Mouse (Mus musculus): ENCODE data around the gene Rusc2. TPM values are rescaled to one million over a fixed set of nuclear protein-coding genes. Genes with fewer than 3 reads are reported as not detected.

Rusc2 gene
- polyA plus RNA-seq, 1 experiment from 2014 or later, result 8.4 TPM

DNA sequence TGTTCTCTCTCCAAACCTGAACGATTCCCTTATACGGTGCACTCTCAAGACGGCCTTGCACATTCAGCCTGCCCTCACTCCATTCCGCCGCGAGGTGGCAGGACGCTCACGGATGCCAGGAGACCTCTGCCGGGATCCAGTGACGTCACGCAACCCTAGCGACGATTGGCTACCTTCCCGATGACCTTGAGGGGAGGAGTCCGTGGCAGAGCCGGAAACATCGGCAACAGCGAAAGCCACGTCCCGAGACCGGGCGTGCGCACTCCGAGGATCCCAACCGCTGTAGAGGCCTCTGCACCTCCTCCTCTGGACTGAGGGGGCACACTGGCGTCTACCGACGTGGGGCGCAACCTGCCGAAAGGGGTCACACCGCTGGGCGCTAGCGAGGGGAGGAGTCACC, 60.3 kb downstream of the Rusc2 start:
- H3K4me1 ChIP-seq, result peaks cover 27% of the 10 kb centered on the region
- peaks cover 23% of the 10 kb centered on the region for H3K36me3 ChIP-seq (replicated peaks)
- under 1% methylated on average over 33 of the region's 33 CpGs for WGBS
- peak overlapping the region; percentile 94 for H3K27ac ChIP-seq
- peak overlapping the region; percentile 92 for H3K4me3 ChIP-seq
- peak; percentile 99 for DNase-seq (ENCODE audit: extremely low spot score, low spot score)
- no peaks in the 10 kb centered on the region for H3K9me3 ChIP-seq
- H3K27me3 ChIP-seq (ENCODE audit: poor library complexity, severe bottlenecking), result peaks cover 11% of the 10 kb centered on the region; the same call in 1 of the 2 replicates

DNA sequence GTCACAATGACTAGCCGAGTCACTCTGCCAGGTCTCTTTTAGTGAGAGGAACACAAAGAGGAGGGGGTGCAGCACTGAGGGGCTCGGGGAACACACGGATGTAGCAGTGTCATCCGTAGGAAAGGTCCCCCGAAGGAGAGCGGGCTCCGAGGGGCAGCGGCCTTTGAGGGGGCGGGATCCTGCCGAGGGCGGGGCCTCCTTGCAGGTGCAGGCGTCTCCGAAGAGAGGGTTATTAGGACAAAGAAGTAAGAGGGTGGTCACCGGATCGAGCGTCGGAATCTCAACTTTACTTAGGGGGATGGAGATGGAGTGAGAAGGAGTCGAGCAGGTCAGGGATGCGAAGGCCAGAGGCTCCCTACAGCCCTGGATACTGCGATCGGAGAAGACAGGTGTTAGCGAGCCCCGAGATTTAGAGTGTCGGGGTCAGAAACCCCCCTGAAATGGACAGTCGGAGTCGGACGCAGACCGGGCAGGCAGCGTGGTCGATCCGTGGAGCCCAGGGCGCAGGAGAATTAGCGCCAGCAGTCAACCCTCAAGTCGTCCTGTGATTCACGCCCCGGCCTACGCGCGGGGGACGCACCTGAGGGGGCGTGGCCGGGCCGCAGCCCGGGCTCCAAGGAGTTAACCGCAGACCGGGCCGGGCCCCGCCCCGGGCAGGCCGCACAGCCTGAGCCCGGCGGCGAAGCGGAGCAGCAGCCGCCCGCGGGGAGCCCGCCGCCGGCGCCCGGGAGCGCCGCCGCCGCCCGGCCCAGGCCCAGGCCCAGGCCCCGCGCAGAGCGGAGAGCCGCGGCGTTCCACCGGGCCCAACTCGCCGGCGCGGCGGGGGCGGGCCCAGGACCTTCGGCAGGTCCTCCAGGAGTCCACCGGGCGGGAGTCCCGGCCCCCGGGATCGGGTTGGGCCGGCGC, 60.9 kb downstream of the Rusc2 start:
- Histone ChIP-seq H3K9me3 (no peaks in the 10 kb centered on the region), H3K4me3 (peak overlapping the region; percentile 92), H3K27ac (peak overlapping the region; percentile 94), H3K27me3 (ENCODE audit: poor library complexity, severe bottlenecking) (peaks cover 11% of the 10 kb centered on the region; the same call in 1 of the 2 replicates), H3K36me3 (replicated peaks) (peaks cover 30% of the 10 kb centered on the region), H3K4me1 (peaks cover 27% of the 10 kb centered on the region)
- WGBS, result under 1% methylated on average over 88 of the region's 88 CpGs
- DNase-seq (ENCODE audit: extremely low spot score, low spot score), result peak; percentile 61

DNA sequence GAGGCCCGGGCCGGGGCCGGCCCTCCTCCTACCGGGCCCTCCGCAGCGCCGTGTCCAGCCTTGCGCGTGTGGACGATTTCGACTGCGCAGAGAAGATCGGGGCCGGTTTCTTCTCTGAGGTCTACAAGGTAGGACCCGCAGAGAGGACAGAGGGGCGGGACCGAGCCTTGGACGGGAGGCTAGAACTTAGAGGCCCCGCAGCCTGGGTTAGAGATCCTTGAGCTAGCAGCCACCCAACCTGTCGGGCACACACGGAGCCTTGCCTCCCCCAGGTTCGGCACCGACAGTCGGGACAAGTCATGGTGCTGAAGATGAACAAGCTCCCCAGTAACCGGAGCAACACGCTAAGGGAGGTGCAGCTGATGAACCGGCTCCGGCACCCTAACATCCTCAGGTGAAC, 61.7 kb downstream of the Rusc2 start:
- Histone ChIP-seq H3K9me3 (no peaks in the 10 kb centered on the region), H3K36me3 (replicated peaks) (peaks cover 38% of the 10 kb centered on the region), H3K27me3 (ENCODE audit: poor library complexity, severe bottlenecking) (peaks cover 11% of the 10 kb centered on the region; the same call in 1 of the 2 replicates), H3K4me1 (peaks cover 27% of the 10 kb centered on the region), H3K4me3 (peak overlapping the region; percentile 92), H3K27ac (peak overlapping the region; percentile 94)
- peak; percentile 42 for DNase-seq (ENCODE audit: extremely low spot score, low spot score)
- 1% methylated on average over 28 of the region's 28 CpGs for WGBS

DNA sequence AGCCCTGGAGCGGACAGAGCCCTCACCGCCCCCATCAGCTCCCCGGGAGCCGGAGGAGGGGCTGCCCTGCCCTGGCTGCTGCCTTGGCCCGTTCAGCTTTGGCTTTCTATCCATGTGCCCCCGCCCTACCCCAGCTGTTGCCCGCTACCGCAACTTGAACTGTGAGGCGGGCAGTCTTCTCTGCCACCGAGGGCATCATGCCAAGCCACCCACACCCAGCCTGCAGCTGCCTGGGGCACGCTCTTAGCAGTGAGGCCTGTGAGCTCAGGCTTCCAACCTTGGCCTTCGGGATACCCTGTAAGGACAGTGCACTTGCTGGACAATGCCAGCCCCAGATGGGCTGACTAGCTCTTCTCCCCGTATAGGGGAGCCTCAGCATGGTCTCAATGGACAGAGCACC, 65.5 kb downstream of the Rusc2 start:
- Histone ChIP-seq H3K4me3 (0 out of 2 replicates have a peak overlapping the region, but pooled peaks have one; percentile 2), H3K27me3 (ENCODE audit: poor library complexity, severe bottlenecking) (peaks cover 22% of the 10 kb centered on the region), H3K4me1 (peaks cover 21% of the 10 kb centered on the region), H3K36me3 (replicated peaks) (peaks cover 39% of the 10 kb centered on the region), H3K9me3 (no peaks in the 10 kb centered on the region), H3K27ac (no peak overlapping the region)
- no peak for DNase-seq (ENCODE audit: extremely low spot score, low spot score)
- WGBS, result 90% methylated on average over 13 of the region's 13 CpGs

DNA sequence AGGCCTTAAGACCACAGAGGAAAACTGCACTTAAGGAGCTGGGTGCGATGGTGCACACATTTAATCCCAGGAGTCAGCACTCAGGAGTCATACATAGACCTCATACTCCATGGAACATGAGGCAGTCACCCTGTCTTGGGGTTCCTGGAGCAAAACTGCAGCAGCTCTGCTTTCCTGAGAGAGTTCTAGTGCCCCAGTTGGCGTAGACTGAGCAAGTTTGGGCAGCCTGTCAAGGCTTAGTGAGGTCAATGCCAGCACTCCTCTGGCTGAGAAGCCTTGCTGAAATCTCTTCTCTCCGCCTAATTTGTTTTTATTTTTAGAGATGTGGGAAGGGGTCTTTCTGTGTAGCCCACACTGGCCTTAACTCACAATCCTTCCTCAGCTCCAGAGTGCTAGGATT, 66.8 kb downstream of the Rusc2 start:
- Histone ChIP-seq H3K4me3 (no peak overlapping the region), H3K36me3 (replicated peaks) (peaks cover 39% of the 10 kb centered on the region), H3K27ac (no peak overlapping the region), H3K4me1 (peaks cover 22% of the 10 kb centered on the region), H3K9me3 (no peaks in the 10 kb centered on the region), H3K27me3 (ENCODE audit: poor library complexity, severe bottlenecking) (peaks cover 35% of the 10 kb centered on the region)
- WGBS, result 82% methylated on average over 3 of the region's 3 CpGs
- DNase-seq (ENCODE audit: extremely low spot score, low spot score), result no peak

DNA sequence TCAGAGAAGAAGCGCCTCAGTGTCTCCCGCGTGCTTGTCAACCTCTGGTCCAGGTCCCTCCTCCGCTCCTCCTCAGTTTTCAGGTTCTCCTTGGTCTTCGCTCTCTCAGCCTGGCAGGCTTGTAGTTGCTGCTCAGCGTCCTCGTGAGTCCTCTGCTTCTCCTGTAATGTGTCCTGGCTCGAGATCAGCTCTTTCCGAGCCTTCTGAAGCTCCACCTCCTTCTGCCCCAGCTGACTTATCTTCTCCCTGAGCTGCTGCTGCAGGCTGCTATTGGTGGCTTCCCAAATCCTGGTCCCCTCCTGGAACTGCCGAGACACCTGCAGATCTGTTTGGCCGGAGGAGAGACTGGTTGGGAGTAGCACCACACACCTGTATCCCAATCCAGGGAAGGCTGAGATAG, 70.5 kb downstream of the Rusc2 start:
- DNase-seq (ENCODE audit: extremely low spot score, low spot score), result no peak
- 64% methylated on average over 11 of the region's 11 CpGs for WGBS
- Histone ChIP-seq H3K27me3 (ENCODE audit: poor library complexity, severe bottlenecking) (peaks cover 49% of the 10 kb centered on the region), H3K4me3 (no peak overlapping the region), H3K36me3 (replicated peaks) (peaks cover 13% of the 10 kb centered on the region), H3K9me3 (no peaks in the 10 kb centered on the region), H3K4me1 (peaks cover 29% of the 10 kb centered on the region), H3K27ac (no peak overlapping the region)

DNA sequence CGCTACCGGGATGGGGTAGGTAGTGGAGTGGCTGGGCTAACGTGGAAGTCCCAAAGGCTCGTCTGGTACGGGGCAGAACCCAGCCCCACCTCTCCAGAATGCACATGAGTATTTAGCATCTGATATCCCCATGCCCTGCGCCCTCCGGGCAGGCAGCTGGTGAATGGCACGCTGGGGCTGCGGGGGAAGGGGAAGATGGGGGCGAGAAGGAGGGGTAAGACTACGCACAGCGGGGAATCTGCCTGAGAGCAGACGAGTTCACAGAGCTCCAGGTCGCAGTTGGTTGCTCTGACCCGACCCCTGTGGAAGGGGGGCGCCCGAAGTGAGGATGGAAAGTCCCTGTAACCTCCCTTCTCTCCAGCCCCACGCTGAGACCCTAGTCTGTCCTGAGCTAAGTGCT, 71.6 kb downstream of the Rusc2 start:
- H3K4me3 ChIP-seq, result peak overlapping the region; percentile 42
- H3K4me1 ChIP-seq, result peaks cover 29% of the 10 kb centered on the region
- H3K36me3 ChIP-seq (replicated peaks), result peaks cover 2% of the 10 kb centered on the region
- H3K27me3 ChIP-seq (ENCODE audit: poor library complexity, severe bottlenecking), result peaks cover 49% of the 10 kb centered on the region
- no peaks in the 10 kb centered on the region for H3K9me3 ChIP-seq
- WGBS, result 1% methylated on average over 18 of the region's 18 CpGs
- peak; percentile 21 for DNase-seq (ENCODE audit: extremely low spot score, low spot score)
- peak overlapping the region; percentile 12; the same call in 1 of the 2 replicates for H3K27ac ChIP-seq

DNA sequence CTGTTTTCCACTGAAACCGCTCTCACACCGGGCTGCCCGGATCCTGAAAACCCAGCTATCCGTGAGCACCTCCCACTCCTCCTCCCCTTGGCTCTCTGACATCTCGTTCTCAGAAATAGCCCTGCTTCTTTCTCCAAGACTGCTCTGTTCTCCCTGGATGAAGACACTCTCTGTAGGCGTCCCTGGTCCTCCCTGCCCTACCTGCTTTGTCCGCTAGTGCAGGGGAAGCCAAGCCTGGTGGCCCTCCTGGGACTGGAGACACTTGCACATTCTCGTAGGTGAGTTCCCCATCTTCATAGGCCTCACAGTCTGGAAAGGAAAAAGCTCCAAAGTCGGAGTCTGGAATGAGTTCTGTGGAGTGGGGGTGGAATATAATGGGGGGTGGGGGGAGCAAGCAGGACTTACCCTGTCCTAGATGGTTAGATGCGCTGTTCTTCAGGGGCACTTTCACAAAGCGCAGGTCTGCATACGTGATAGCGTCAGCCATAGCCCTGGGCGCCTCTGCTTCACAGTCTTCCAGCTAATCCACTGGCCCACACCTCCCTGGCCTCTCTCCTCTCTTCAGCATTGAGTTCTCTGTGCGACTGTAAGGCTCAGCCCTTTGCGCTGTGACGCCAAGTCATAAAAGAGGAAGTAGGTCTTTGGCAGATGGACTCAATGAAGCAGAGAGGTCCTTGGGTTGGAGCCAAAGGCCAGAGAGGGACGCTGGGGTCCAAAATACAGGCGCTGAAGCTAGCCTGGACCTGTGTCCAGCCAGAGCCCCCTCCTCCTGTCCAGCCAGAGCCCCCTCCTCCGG, 72.5 kb downstream of the Rusc2 start, which contains the start of gene Cd72:
Gene Cd72, minus strand, starts transcription at position 588 of the 796 bp plus-strand sequence.
- 36% methylated on average over 20 of the region's 20 CpGs for WGBS
- H3K27ac ChIP-seq, result peak within 1 kb of the TSS; percentile 12; the same call in 1 of the 2 replicates
- H3K27me3 ChIP-seq (ENCODE audit: poor library complexity, severe bottlenecking), result peaks cover 49% of the 10 kb centered on the region
- H3K9me3 ChIP-seq, result no peaks in the 10 kb centered on the region
- H3K36me3 ChIP-seq (replicated peaks), result no peaks in the 10 kb centered on the region
- no peak for DNase-seq (ENCODE audit: extremely low spot score, low spot score)
- H3K4me1 ChIP-seq, result peaks cover 29% of the 10 kb centered on the region
- peak within 1 kb of the TSS; percentile 42 for H3K4me3 ChIP-seq

DNA sequence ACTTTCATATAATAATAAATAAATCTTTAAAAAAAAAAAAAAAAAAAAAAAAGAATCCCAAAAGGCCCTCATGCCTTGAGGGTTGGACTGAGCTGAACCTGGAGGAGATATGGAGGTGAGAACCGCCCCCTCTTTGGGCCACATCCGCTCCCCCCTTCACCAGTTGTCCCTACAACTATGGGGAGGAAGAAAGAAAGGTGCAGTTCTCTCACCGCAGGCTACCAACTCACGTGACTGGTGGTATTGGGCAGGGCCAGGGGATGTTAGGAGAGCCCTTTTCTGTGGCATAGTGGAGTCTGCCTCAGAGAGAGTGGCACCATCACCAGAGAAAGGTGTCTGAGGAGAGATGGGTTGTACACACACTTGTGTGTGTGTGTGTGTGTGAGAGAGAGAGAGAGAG, 74.7 kb downstream of the Rusc2 start:
- WGBS, result 25% methylated on average over 4 of the region's 4 CpGs
- H3K27ac ChIP-seq, result no peak overlapping the region
- no peaks in the 10 kb centered on the region for H3K36me3 ChIP-seq (replicated peaks)
- peaks cover 46% of the 10 kb centered on the region for H3K27me3 ChIP-seq (ENCODE audit: poor library complexity, severe bottlenecking)
- no peaks in the 10 kb centered on the region for H3K9me3 ChIP-seq
- DNase-seq (ENCODE audit: extremely low spot score, low spot score), result no peak
- H3K4me1 ChIP-seq, result peaks cover 33% of the 10 kb centered on the region
- H3K4me3 ChIP-seq, result no peak overlapping the region

DNA sequence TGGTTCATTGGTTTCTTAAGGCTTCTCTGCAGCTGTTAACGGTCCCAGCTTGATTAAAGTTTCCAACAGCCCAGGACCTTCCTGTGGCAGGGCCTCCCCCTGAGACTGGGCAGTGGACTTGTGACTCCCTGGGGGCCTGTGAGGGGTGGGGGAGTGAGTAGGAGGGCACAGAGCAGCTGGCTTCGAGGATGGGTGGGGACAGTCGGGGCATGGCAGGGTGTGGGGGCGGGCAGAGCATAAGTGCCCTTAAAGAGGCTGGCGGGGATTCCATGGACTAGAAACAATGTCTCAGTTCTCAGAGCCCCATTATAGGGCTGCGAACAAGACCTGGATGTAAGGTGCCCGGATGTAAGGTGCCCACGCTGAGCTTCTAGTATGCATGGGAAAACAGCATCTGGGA, 75.3 kb downstream of the Rusc2 start:
- peaks cover 39% of the 10 kb centered on the region for H3K27me3 ChIP-seq (ENCODE audit: poor library complexity, severe bottlenecking)
- no peaks in the 10 kb centered on the region for H3K9me3 ChIP-seq

DNA sequence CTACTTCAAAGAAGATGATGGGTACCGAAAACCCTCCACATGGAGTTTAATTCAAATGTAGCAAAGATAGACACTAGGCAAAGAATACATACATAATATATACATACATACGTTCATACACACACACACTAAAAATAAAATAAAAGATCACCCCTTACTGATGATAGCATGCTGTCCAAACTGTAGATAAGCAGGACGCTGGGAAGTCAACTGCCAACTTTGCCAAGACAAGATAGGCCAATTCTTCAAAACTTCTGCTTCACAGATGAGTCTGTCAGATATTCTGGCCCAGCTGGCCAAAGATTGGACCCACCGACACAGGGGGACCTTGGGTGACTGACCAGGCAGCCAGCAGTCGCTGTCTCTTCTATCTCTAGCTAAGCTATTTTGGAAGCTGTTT, 81.3 kb downstream of the Rusc2 start:
- no peak for DNase-seq (ENCODE audit: extremely low spot score, low spot score)
- no peaks in the 10 kb centered on the region for H3K9me3 ChIP-seq
- WGBS, result 90% methylated on average over 5 of the region's 5 CpGs
- H3K27ac ChIP-seq, result no peak overlapping the region
- H3K4me3 ChIP-seq, result no peak overlapping the region
- no peaks in the 10 kb centered on the region for H3K36me3 ChIP-seq (replicated peaks)
- peaks cover 4% of the 10 kb centered on the region for H3K4me1 ChIP-seq
- no peaks in the 10 kb centered on the region for H3K27me3 ChIP-seq (ENCODE audit: poor library complexity, severe bottlenecking)

More for the DNA sequence above, 75.3 kb downstream of the Rusc2 start:
- H3K4me3 ChIP-seq, result no peak overlapping the region
- DNase-seq (ENCODE audit: extremely low spot score, low spot score), result no peak
- H3K36me3 ChIP-seq (replicated peaks), result no peaks in the 10 kb centered on the region
- 29% methylated on average over 8 of the region's 8 CpGs for WGBS
- H3K27ac ChIP-seq, result 0 out of 2 replicates have a peak overlapping the region, but pooled peaks have one; percentile 44
- peaks cover 33% of the 10 kb centered on the region for H3K4me1 ChIP-seq

DNA sequence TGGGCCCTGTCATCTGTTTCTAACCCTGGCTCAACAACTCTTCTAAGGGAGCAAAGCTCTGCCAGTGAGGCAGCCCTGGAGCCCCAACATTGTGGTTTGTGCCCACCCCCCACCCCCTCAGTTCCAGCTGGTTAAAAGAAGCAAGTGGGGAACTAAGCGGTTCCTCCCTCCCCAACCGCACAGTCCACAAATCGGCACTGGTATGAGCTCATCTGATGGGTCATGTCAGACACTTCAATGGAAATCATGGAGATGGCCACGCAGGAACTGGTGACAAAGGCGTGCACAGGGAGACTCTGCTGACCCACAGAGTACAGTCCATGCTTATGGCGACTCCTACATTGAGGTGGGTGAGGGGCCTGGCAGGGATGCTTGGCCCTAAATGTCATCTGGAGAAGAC, 84.2 kb downstream of the Rusc2 start:
- DNase-seq (ENCODE audit: extremely low spot score, low spot score), result no peak
- H3K4me1 ChIP-seq, result no peaks in the 10 kb centered on the region
- WGBS, result 86% methylated on average over 6 of the region's 6 CpGs
- H3K4me3 ChIP-seq, result no peak overlapping the region
- no peak overlapping the region for H3K27ac ChIP-seq
- H3K9me3 ChIP-seq, result no peaks in the 10 kb centered on the region
- H3K27me3 ChIP-seq (ENCODE audit: poor library complexity, severe bottlenecking), result no peaks in the 10 kb centered on the region
- H3K36me3 ChIP-seq (replicated peaks), result no peaks in the 10 kb centered on the region

All from forebrain, embryonic 10.5 days (tissue).